Mouse (Mus musculus): ENCODE results near the gene Ptpru. TPM values are rescaled to one million over a fixed set of nuclear protein-coding genes. Genes with fewer than 3 reads are reported as not detected.
"Not testable (repeated sequence)": the region's sequence is repeated elsewhere in the genome, so short reads cannot be mapped to it uniquely, and the experiment has no call there.

Ptpru gene
- total and polyA plus RNA-seq, 3 experiments = 0.38 TPM; not detected in 2

- TF ChIP-seq ZKSCAN1 (IDR thresholded peaks at IDR 0.05; ENCODE audit: borderline replicate concordance, low read depth, low read length) (no peak), SIN3A (IDR thresholded peaks at IDR 0.05; ENCODE audit: low read length) (no peak)
- dilution Hi-C loops (cut with MboI; ENCODE audit: extremely low pct_ligation_motif_present, extremely low pct_unique_long_range_greater_than_20kb, low sequenced_read_pairs) (no loop called here), in situ Hi-C loops (cut with MboI; ENCODE audit: low pct_ligation_motif_present, low pct_unique_long_range_greater_than_20kb, low sequenced_read_pairs) (no loop called here)
- Histone ChIP-seq H3K27me3 (replicated peaks) (peaks cover 80% of the 10 kb centered on the region), H3K36me3 (replicated peaks in 1 of 2; ENCODE audit: control insufficient read depth in 1 of 2, insufficient read depth in 1 of 2, low read length in 1 of 2) (no peaks in the 10 kb centered on the region), H3K4me2 (ENCODE audit: insufficient read depth, low read depth, poor library complexity, severe bottlenecking) (no peak overlapping the region), H3K9me3 (replicated peaks; ENCODE audit: low read length) (peaks cover 4% of the 10 kb centered on the region), H3K79me2 (replicated peaks; ENCODE audit: control insufficient read depth, extremely low read depth, insufficient read depth, poor library complexity, severe bottlenecking) (no peaks in the 10 kb centered on the region), H3K4me3 (replicated peaks in 1 of 3; ENCODE audit: low read depth in 2 of 3, low read length in 2 of 3, poor library complexity in 1 of 3) (no peak overlapping the region), H3K9ac (ENCODE audit: insufficient read depth, low read depth) (no peak overlapping the region), H3K27ac (ENCODE audit: insufficient read depth, low read depth) (no peak overlapping the region), H3K4me1 (ENCODE audit: control insufficient read depth in 1 of 2, insufficient read depth in 2 of 2) (peaks cover 0 to 6% of the 10 kb centered on the region in 2 experiments; a peak in 1 of 4 replicates)
- DNase-seq (ENCODE audit: extremely low read depth) = peak; percentile 10
Observed at GRCm38 (mm10) chr4:131805255-131805654, 32.8 kb downstream of the Ptpru start.

GRCm38 (mm10) chr4:131804732-131805131 is 33.4 kb downstream of the Ptpru start:
- H3K9ac ChIP-seq (ENCODE audit: insufficient read depth, low read depth); H3K9me3 ChIP-seq (replicated peaks; ENCODE audit: low read length); DNase-seq (ENCODE audit: extremely low read depth); H3K79me2 ChIP-seq (replicated peaks; ENCODE audit: control insufficient read depth, extremely low read depth, insufficient read depth, poor library complexity, severe bottlenecking); H3K36me3 ChIP-seq (replicated peaks in 1 of 2; ENCODE audit: control insufficient read depth in 1 of 2, insufficient read depth in 1 of 2, low read length in 1 of 2); H3K4me1 ChIP-seq (ENCODE audit: control insufficient read depth in 1 of 2, insufficient read depth in 2 of 2); dilution Hi-C loops (cut with MboI; ENCODE audit: extremely low pct_ligation_motif_present, extremely low pct_unique_long_range_greater_than_20kb, low sequenced_read_pairs); in situ Hi-C loops (cut with MboI; ENCODE audit: low pct_ligation_motif_present, low pct_unique_long_range_greater_than_20kb, low sequenced_read_pairs); H3K4me3 ChIP-seq (replicated peaks in 1 of 3; ENCODE audit: low read depth in 2 of 3, low read length in 2 of 3, poor library complexity in 1 of 3); H3K27ac ChIP-seq (ENCODE audit: insufficient read depth, low read depth); H3K4me2 ChIP-seq (ENCODE audit: insufficient read depth, low read depth, poor library complexity, severe bottlenecking): not testable (repeated sequence)
- peaks cover 82% of the 10 kb centered on the region for H3K27me3 ChIP-seq (replicated peaks)

- H3K27ac ChIP-seq (ENCODE audit: insufficient read depth, low read depth) = no peak overlapping the region
- 0 out of 4 replicates have a peak, but pooled peaks cover 0 to 3% of the 10 kb centered on the region in 2 experiments for H3K4me1 ChIP-seq (ENCODE audit: control insufficient read depth in 1 of 2, insufficient read depth in 2 of 2)
- dilution Hi-C loops (cut with MboI; ENCODE audit: extremely low pct_ligation_motif_present, extremely low pct_unique_long_range_greater_than_20kb, low sequenced_read_pairs) (no loop called here), in situ Hi-C loops (cut with MboI; ENCODE audit: low pct_ligation_motif_present, low pct_unique_long_range_greater_than_20kb, low sequenced_read_pairs) (no loop called here)
- H3K4me2 ChIP-seq (ENCODE audit: insufficient read depth, low read depth, poor library complexity, severe bottlenecking) = no peak overlapping the region
- no peak for TF ChIP-seq UBTF (IDR thresholded peaks at IDR 0.05; ENCODE audit: low read depth, low read length)
- TF ChIP-seq BHLHE40 (IDR thresholded peaks at IDR 0.05; ENCODE audit: low read depth, low read length) = no peak
- no peak for TF ChIP-seq POLR2A (IDR thresholded peaks at IDR 0.05; ENCODE audit: low read depth, low read length)
- TF ChIP-seq MEF2A (IDR thresholded peaks at IDR 0.05; ENCODE audit: borderline replicate concordance, low read depth, low read length) = no peak
- H3K79me2 ChIP-seq (replicated peaks; ENCODE audit: control insufficient read depth, extremely low read depth, insufficient read depth, poor library complexity, severe bottlenecking) = no peaks in the 10 kb centered on the region
- DNase-seq (ENCODE audit: extremely low read depth) = no peak
- H3K4me3 ChIP-seq (replicated peaks in 1 of 3; ENCODE audit: low read depth in 2 of 3, low read length in 2 of 3, poor library complexity in 1 of 3) = no peak overlapping the region
- H3K9me3 ChIP-seq (replicated peaks; ENCODE audit: low read length) = peaks cover 4% of the 10 kb centered on the region
- H3K9ac ChIP-seq (ENCODE audit: insufficient read depth, low read depth) = no peak overlapping the region
- peaks cover 82% of the 10 kb centered on the region for H3K27me3 ChIP-seq (replicated peaks)
- H3K36me3 ChIP-seq (replicated peaks in 1 of 2; ENCODE audit: control insufficient read depth in 1 of 2, insufficient read depth in 1 of 2, low read length in 1 of 2) = no peaks in the 10 kb centered on the region
Observed at GRCm38 (mm10) chr4:131803846-131804245, 34.2 kb downstream of the Ptpru start.

- peaks cover 4% of the 10 kb centered on the region for H3K9me3 ChIP-seq (replicated peaks; ENCODE audit: low read length)
- dilution Hi-C loops (cut with MboI; ENCODE audit: extremely low pct_ligation_motif_present, extremely low pct_unique_long_range_greater_than_20kb, low sequenced_read_pairs) (no loop called here), in situ Hi-C loops (cut with MboI; ENCODE audit: low pct_ligation_motif_present, low pct_unique_long_range_greater_than_20kb, low sequenced_read_pairs) (no loop called here)
- H3K79me2 ChIP-seq (replicated peaks; ENCODE audit: control insufficient read depth, extremely low read depth, insufficient read depth, poor library complexity, severe bottlenecking) = no peaks in the 10 kb centered on the region
- no peak overlapping the region for H3K4me3 ChIP-seq (replicated peaks in 1 of 3; ENCODE audit: low read depth in 2 of 3, low read length in 2 of 3, poor library complexity in 1 of 3)
- DNase-seq (ENCODE audit: extremely low read depth) = no peak
- H3K27me3 ChIP-seq (replicated peaks) = peaks cover 95% of the 10 kb centered on the region
- H3K9ac ChIP-seq (ENCODE audit: insufficient read depth, low read depth) = no peak overlapping the region
- no peaks in the 10 kb centered on the region for H3K36me3 ChIP-seq (replicated peaks in 1 of 2; ENCODE audit: control insufficient read depth in 1 of 2, insufficient read depth in 1 of 2, low read length in 1 of 2)
- peaks cover 0 to 8% of the 10 kb centered on the region in 2 experiments; a peak in 2 of 4 replicates for H3K4me1 ChIP-seq (ENCODE audit: control insufficient read depth in 1 of 2, insufficient read depth in 2 of 2)
- H3K4me2 ChIP-seq (ENCODE audit: insufficient read depth, low read depth, poor library complexity, severe bottlenecking) = no peak overlapping the region
- no peak overlapping the region for H3K27ac ChIP-seq (ENCODE audit: insufficient read depth, low read depth)
- TF ChIP-seq ZKSCAN1 (IDR thresholded peaks at IDR 0.05; ENCODE audit: borderline replicate concordance, low read depth, low read length) = no peak
- no peak for TF ChIP-seq ZC3H11A (IDR thresholded peaks at IDR 0.05; ENCODE audit: low read depth, low read length)
- TF ChIP-seq USF1 (IDR thresholded peaks at IDR 0.05; ENCODE audit: low read depth, low read length) = no peak
- no peak for TF ChIP-seq ZNF384 (IDR thresholded peaks at IDR 0.05; ENCODE audit: low read depth, low read length)
- no peak for TF ChIP-seq MAX (IDR thresholded peaks at IDR 0.05; ENCODE audit: low read length)
- no peak for TF ChIP-seq NRF1 (IDR thresholded peaks at IDR 0.05; ENCODE audit: low read depth, low read length)
- TF ChIP-seq GABPA (IDR thresholded peaks at IDR 0.05; ENCODE audit: insufficient replicate concordance, low read depth, low read length) = no peak
- TF ChIP-seq PAX5 (IDR thresholded peaks at IDR 0.05; ENCODE audit: low read length) = no peak
- TF ChIP-seq MYC (IDR thresholded peaks at IDR 0.05; ENCODE audit: low read depth, low read length) = no peak
- no peak for TF ChIP-seq RCOR1 (conservative IDR thresholded peaks at IDR 0.05; ENCODE audit: low read depth, low read length)
- TF ChIP-seq MAZ (IDR thresholded peaks at IDR 0.05; ENCODE audit: low read depth, low read length) = no peak
- no peak for TF ChIP-seq CHD2 (IDR thresholded peaks at IDR 0.05; ENCODE audit: low read length)
- no peak for TF ChIP-seq POLR2A (IDR thresholded peaks at IDR 0.05; ENCODE audit: low read depth, low read length)
- no peak for TF ChIP-seq CTCF (conservative IDR thresholded peaks at IDR 0.05 in 1 of 2, IDR thresholded peaks at IDR 0.05 in 1 of 2; ENCODE audit: low read depth in 2 of 2, low read length in 2 of 2)
- TF ChIP-seq CHD1 (IDR thresholded peaks at IDR 0.05; ENCODE audit: low read depth, low read length) = no peak
- no peak for TF ChIP-seq SIN3A (IDR thresholded peaks at IDR 0.05; ENCODE audit: low read length)
- TF ChIP-seq MAFK (IDR thresholded peaks at IDR 0.05; ENCODE audit: insufficient replicate concordance, low read length) = no peak
Observed at GRCm38 (mm10) chr4:131798968-131799367, 39.1 kb downstream of the Ptpru start.
